Mouse (Mus musculus) neural tube, embryonic 11.5 days (tissue): Measurements from ENCODE around the gene Tmem184b. TPM values are rescaled to one million over a fixed set of nuclear protein-coding genes. Genes with fewer than 3 reads are reported as not detected.

ENCODE experiments used
- ATAC-seq: fragments of 200-750 bp; cut with Nextera tagmentation; 2 replicates; pipeline ENCODE4 v1.8.0; 2017; ENCODE audit warnings: moderate number of reproducible peaks, mild to moderate bottlenecking, moderate TSS enrichment, moderate library complexity; ENCODE audit not compliant: insufficient read depth, low FRiP score, low TSS enrichment
- DNase-seq: peaks from one replicate; pipeline ENCODE4 v3.0.0-alpha.2; 2015; ENCODE audit warnings: low spot score
- H3K27ac ChIP-seq: fragments of 300-500 bp; sonication (generic); 2 replicates; pipeline ENCODE4 v1.5.1; 2014; ENCODE audit warnings: low read depth, mild to moderate bottlenecking, low read length
- H3K27me3 ChIP-seq: fragments of 300-500 bp; sonication (generic); 2 replicates; pipeline ENCODE4 v1.6.1; 2014; ENCODE audit warnings: mild to moderate bottlenecking, low read length, mixed read lengths; ENCODE audit not compliant: control insufficient read depth, insufficient read depth
- H3K36me3 ChIP-seq: fragments of 300-500 bp; sonication (generic); 2 replicates; pipeline ENCODE4 v1.6.1; 2014; ENCODE audit warnings: mild to moderate bottlenecking, low read length, moderate library complexity, mixed read lengths; ENCODE audit not compliant: control insufficient read depth, insufficient read depth
- H3K4me1 ChIP-seq: fragments of 300-500 bp; sonication (generic); 2 replicates; pipeline ENCODE4 v1.6.1; 2014; ENCODE audit warnings: low read length, mixed read lengths; ENCODE audit not compliant: control insufficient read depth, insufficient read depth
- H3K4me2 ChIP-seq: fragments of 300-500 bp; sonication (generic); 2 replicates; pipeline ENCODE4 v1.6.1; 2014; ENCODE audit warnings: low read depth, mild to moderate bottlenecking, moderate library complexity
- H3K4me3 ChIP-seq: fragments of 300-500 bp; sonication (generic); 2 replicates; pipeline ENCODE4 v1.5.1; 2014; ENCODE audit warnings: low read depth, low read length
- H3K9ac ChIP-seq: fragments of 300-500 bp; sonication (generic); 2 replicates; pipeline ENCODE4 v1.6.1; 2014; ENCODE audit warnings: mild to moderate bottlenecking, low read length
- H3K9me3 ChIP-seq: fragments of 300-500 bp; sonication (generic); 2 replicates; pipeline ENCODE4 v1.6.1; 2016; ENCODE audit warnings: low read length; ENCODE audit not compliant: control insufficient read depth
- WGBS: fragments of 180-500 bp; shearing (Covaris S2); extraction: QIAGEN DNeasy Blood & Tissue Kit; methylation state at CpG from one replicate; pipeline ENCODE4 v1.1.7; 2014; 5-methylcytosine and 5-hydroxymethylcytosine counted together
- polyA plus RNA-seq: library from polyadenylated mRNA; unstranded; fragments of >200 nt; fragmentation: Nextera tagmentation; extraction: Ambion mirVana; gene quantifications from 2 replicates; pipeline ENCODE4 v1.2.1, GENCODE M21; 2014

The Tmem184b gene
- polyA plus RNA-seq, 1 experiment from 2014 or later, result 52.9 TPM

GRCm38 (mm10) chr15:79440651-79441330 lies 37.4 kb upstream of the Tmem184b start:
- no peak for DNase-seq
- Histone ChIP-seq H3K27ac (peak overlapping the region; percentile 97), H3K4me3 (peak overlapping the region; percentile 93), H3K4me1 (peaks cover 33% of the 10 kb centered on the region), H3K36me3 (peaks cover 18% of the 10 kb centered on the region), H3K9me3 (no peaks in the 10 kb centered on the region), H3K9ac (peak overlapping the region; percentile 100), H3K27me3 (no peaks in the 10 kb centered on the region), H3K4me2 (peak overlapping the region; percentile 97)
- ATAC-seq, result 0 out of 2 replicates have a peak, but pooled peaks have one; percentile 24
- WGBS, result 21% methylated on average over 11 of the region's 11 CpGs

- H3K9ac ChIP-seq, result peak overlapping the region; percentile 100
- ATAC-seq (no peak), DNase-seq (no peak)
- H3K27me3 ChIP-seq, result no peaks in the 10 kb centered on the region
- WGBS, result 83% methylated on average over 4 of the region's 4 CpGs
- peak overlapping the region; percentile 93 for H3K4me3 ChIP-seq
- H3K36me3 ChIP-seq, result peaks cover 22% of the 10 kb centered on the region
- peak overlapping the region; percentile 97 for H3K4me2 ChIP-seq
- no peaks in the 10 kb centered on the region for H3K9me3 ChIP-seq
- H3K4me1 ChIP-seq, result peaks cover 33% of the 10 kb centered on the region
- H3K27ac ChIP-seq, result no peak overlapping the region
Observed at GRCm38 (mm10) chr15:79440223-79440622, 36.9 kb upstream of the Tmem184b start.

GRCm38 (mm10) chr15:79439386-79439785 lies 36.0 kb upstream of the Tmem184b start:
- Histone ChIP-seq H3K4me2 (peak overlapping the region; percentile 97), H3K27ac (no peak overlapping the region), H3K9me3 (no peaks in the 10 kb centered on the region), H3K4me3 (no peak overlapping the region), H3K4me1 (peaks cover 33% of the 10 kb centered on the region), H3K9ac (0 out of 2 replicates have a peak overlapping the region, but pooled peaks have one; percentile 0), H3K36me3 (peaks cover 28% of the 10 kb centered on the region), H3K27me3 (no peaks in the 10 kb centered on the region)
- DNase-seq, result no peak
- 76% methylated on average over 4 of the region's 4 CpGs for WGBS
- ATAC-seq, result no peak

- Histone ChIP-seq H3K4me1 (peaks cover 33% of the 10 kb centered on the region), H3K4me2 (peak overlapping the region; percentile 8; the same call in 1 of the 2 replicates), H3K4me3 (no peak overlapping the region), H3K36me3 (peaks cover 32% of the 10 kb centered on the region), H3K27me3 (no peaks in the 10 kb centered on the region), H3K9ac (no peak overlapping the region), H3K27ac (no peak overlapping the region), H3K9me3 (no peaks in the 10 kb centered on the region)
- DNase-seq, result no peak
- ATAC-seq, result no peak
- WGBS, result 73% methylated on average over 8 of the region's 8 CpGs
Observed at GRCm38 (mm10) chr15:79438816-79439215, 35.4 kb upstream of the Tmem184b start.

GRCm38 (mm10) chr15:79438209-79438810 lies 34.9 kb upstream of the Tmem184b start:
- ATAC-seq, result no peak
- Histone ChIP-seq H3K4me1 (peaks cover 33% of the 10 kb centered on the region), H3K4me2 (peak overlapping the region; percentile 8; the same call in 1 of the 2 replicates), H3K36me3 (peaks cover 33% of the 10 kb centered on the region), H3K27me3 (no peaks in the 10 kb centered on the region), H3K4me3 (no peak overlapping the region), H3K9ac (no peak overlapping the region), H3K9me3 (no peaks in the 10 kb centered on the region), H3K27ac (no peak overlapping the region)
- 92% methylated on average over 6 of the region's 6 CpGs for WGBS
- DNase-seq, result no peak

- H3K4me2 ChIP-seq, result no peak overlapping the region
- WGBS, result 88% methylated on average over 12 of the region's 12 CpGs
- no peaks in the 10 kb centered on the region for H3K27me3 ChIP-seq
- ATAC-seq (no peak), DNase-seq (no peak)
- H3K4me1 ChIP-seq, result peaks cover 33% of the 10 kb centered on the region
- H3K27ac ChIP-seq, result no peak overlapping the region
- H3K9me3 ChIP-seq, result no peaks in the 10 kb centered on the region
- H3K9ac ChIP-seq, result no peak overlapping the region
- peaks cover 33% of the 10 kb centered on the region for H3K36me3 ChIP-seq
- no peak overlapping the region for H3K4me3 ChIP-seq
Observed at GRCm38 (mm10) chr15:79437541-79438208, 34.3 kb upstream of the Tmem184b start.

GRCm38 (mm10) chr15:79436481-79436921 lies 33.1 kb upstream of the Tmem184b start:
- WGBS, result 68% methylated on average over 7 of the region's 7 CpGs
- Histone ChIP-seq H3K9ac (no peak overlapping the region), H3K4me2 (no peak overlapping the region), H3K36me3 (peaks cover 37% of the 10 kb centered on the region), H3K27me3 (no peaks in the 10 kb centered on the region), H3K4me3 (no peak overlapping the region), H3K9me3 (no peaks in the 10 kb centered on the region), H3K4me1 (peaks cover 33% of the 10 kb centered on the region), H3K27ac (no peak overlapping the region)
- no peak for DNase-seq
- no peak for ATAC-seq

GRCm38 (mm10) chr15:79435191-79435671 lies 31.9 kb upstream of the Tmem184b start:
- DNase-seq (no peak), ATAC-seq (no peak)
- Histone ChIP-seq H3K4me1 (peaks cover 27% of the 10 kb centered on the region), H3K9me3 (no peaks in the 10 kb centered on the region), H3K36me3 (peaks cover 42% of the 10 kb centered on the region), H3K4me2 (no peak overlapping the region), H3K9ac (no peak overlapping the region), H3K4me3 (no peak overlapping the region), H3K27me3 (no peaks in the 10 kb centered on the region), H3K27ac (no peak overlapping the region)
- WGBS, result 49% methylated on average over 7 of the region's 7 CpGs
